Mouse (Mus musculus) ES-CJ7 (cell line): ENCODE results near the gene Mmp14.
A peak's percentile ranks its signal among the peaks of the same experiment; 100 is the strongest.

ENCODE experiments used
- DNase-seq: peaks from one replicate; pipeline ENCODE4 v3.0.0; 2011; ENCODE audit warnings: low read depth, low spot score

Mmp14 gene

DNA sequence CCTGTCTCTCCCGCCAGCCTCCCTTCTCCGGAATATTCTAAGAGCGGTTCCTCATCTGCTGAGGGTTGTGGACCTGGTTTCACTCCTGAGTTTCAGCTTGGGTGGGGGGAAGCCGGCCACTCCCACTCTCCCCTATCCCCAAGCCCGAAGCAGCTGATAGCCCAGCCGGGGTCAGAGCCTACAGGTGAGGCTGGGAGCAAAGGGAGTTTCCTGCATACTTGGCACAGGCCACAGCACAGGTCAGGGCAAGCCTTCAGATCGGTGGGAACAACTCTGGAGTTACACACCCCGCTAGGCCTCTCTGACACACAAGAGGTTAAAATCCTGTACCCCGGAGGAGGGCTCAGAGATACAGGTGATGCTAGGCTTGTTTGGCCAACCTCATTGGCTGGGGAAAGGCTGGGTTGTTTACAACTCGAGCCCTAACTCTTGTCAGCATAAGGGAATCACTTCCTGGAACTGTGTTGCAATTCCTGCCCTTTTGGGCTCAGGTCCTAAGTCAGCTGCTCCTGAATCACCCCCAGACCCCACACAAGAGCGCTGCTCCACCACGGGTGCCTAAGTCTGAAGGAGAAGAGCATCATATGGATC lies 2.6 kb downstream of the Mmp14 start:
- DNase-seq: no peak

DNA sequence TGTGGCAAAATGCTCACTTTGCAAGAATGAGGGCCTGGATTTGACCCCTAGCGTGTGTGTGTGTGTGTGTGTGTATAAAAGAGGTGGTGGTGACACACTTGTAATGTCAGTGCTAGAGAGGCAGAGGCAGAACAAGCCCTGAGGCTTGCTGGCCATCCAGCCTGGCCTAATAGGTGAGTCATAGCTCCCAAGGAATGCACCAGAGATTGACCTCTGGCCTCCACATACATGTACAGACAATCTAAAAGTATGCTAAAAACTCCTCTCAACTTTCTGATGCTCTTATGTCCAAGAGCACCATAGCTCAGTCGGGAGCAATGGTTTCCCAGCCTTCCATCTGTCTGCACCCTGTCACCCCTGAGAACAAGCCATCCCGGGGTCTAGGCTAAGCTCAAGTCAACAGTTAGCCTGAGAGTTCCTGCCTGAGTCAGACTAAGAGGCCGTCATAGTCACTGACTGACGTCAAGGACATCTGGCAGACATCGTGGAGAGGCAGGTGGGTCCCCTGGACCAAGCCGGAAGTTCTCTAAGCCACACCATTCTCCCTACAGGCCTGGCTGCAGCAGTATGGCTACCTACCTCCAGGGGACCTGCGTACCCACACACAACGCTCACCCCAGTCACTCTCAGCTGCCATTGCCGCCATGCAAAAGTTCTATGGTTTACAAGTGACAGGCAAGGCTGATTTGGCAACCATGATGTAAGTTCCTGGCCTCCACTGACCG lies 3.9 kb downstream of the Mmp14 start:
- no peak for DNase-seq

DNA sequence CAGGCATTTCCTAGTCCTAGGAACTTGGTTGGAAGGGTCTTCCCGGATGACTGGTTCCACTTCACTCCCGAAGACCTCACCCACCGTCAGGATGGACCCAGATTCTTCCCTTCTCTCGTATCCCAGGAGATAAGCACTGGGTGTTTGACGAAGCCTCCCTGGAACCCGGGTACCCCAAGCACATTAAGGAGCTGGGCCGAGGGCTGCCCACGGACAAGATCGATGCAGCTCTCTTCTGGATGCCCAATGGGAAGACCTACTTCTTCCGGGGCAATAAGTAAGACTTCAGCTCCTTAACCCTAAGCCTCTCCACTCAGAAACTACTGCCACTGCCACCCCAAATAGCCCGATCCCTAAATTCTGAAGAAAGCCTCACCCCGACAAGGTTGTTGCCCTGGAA lies 7.7 kb downstream of the Mmp14 start:
- DNase-seq: no peak

DNA sequence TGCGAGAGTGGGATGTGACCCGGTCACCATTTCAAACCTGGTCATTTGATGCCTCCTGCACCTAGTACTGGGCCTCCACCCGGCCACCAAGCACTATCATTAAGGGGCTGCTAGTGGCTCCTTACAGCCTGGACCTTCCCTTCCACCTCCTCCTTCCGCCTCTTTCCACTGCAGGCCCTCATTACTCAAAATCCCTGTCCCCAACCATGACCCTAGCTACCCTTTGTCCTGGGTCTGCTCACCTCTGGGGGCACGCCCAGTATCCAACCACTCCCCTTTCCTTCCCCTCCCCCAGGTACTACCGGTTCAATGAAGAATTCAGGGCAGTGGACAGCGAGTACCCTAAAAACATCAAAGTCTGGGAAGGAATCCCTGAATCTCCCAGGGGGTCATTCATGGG lies 8.2 kb downstream of the Mmp14 start:
- DNase-seq: no peak

DNA sequence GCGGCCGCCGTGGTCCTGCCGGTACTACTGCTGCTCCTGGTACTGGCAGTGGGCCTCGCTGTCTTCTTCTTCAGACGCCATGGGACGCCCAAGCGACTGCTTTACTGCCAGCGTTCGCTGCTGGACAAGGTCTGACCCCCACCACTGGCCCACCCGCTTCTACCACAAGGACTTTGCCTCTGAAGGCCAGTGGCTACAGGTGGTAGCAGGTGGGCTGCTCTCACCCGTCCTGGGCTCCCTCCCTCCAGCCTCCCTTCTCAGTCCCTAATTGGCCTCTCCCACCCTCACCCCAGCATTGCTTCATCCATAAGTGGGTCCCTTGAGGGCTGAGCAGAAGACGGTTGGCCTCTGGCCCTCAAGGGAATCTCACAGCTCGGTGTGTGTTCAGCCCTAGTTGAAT lies 9.1 kb downstream of the Mmp14 start:
- no peak for DNase-seq

DNA sequence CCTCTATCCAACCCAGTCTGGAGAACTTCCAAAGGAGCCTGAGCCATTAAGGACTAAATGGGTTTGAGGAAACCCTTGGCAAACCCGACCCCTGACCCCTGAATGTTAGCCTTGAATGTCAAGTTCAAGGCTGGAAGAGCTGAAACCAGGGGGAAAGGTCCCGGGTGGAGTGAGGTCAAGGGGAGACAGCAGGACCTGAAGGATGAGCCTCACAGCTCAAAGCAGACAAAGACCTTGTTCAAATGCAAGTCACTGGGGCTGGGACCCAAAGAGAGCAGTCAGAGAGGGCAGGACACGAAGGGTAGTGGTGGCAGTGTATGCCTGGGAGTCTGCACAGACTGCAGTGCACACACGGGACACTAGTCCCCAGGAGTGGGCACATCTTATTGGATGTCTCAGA lies 10.0 kb downstream of the Mmp14 start:
- DNase-seq: peak; percentile 77

DNA sequence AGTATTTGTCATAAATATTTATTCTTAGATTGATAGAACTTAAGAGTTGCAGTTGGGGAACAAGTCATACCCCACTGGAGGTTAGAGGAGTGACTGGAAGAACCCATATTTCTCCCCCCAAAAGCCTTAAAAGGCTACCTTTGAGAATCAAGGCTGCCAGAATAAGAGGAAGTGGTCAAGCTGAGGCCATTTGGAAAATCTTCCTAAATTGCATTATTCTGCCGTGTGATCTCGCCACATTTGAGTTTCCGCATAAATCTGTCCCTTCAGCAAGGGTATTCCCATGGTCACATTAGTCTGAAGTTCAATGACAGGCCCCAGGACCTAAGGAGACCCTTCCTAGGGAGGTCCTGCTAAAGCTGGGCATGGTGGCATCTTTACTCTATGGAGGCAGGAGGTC lies 11.1 kb downstream of the Mmp14 start:
- DNase-seq: no peak

DNA sequence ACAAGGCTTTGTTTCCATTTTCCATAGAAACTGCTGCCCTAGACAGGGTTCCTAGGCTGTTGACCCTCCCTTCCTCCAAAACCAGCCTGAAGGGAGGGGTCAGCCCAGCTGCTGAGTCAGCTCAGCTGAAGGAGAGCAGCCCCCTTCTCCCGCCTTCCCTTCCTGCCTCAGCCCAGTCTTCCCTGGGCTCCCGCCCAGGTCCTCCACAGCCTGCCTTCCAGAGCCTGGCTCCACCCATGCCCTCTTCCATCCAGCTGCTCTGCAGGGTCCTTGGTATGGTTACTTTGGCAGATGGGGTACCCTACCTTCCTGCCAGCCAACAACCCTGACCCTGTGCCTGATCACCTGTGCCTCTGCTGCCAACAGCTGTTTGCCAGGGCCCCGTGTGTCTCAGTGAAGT lies 11.8 kb downstream of the Mmp14 start:
- DNase-seq: no peak

DNA sequence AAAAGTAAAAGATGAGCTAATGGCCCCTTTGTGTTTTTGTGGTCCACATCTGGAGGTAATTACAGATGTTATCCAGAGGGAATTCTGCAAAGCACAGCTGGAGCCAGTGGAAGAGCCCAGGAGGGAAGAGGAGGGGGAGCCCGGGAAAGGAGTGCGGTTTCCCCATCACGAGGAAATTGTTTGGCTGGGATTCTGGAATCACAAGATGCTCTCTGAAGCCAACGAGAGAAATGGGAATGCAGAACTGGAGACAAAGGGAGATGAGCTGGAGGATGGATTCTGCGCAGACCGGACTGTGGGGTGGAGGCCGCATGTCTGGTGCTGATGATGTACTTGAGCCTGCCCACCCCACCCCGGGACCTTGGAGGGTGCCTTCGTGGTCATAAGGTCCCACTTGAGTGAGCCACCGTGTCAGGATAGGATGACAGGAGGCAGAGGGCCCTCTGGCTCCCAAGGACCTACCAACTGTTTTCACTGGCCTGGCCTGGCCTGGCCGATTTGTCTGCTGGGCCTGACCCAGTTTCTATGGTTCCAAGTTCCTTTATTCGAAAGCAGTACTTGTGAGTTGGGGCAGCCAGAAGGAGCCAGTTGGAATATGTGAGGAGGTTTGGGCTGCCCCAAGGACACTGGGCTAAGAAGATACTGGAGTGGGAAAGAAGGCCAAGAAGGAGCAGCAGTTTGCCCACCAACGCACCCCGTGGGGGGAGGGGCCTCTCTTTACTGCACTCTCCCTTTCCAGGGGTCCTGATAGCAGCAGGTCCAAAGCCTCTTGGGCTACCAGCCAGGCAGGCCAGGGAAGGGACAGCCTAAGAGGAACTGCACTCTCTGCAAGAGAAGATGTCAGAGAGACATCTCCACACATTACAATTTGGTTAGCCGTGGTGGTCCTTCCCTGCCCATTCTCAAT lies 12.6 kb downstream of the Mmp14 start:
- no peak for DNase-seq

DNA sequence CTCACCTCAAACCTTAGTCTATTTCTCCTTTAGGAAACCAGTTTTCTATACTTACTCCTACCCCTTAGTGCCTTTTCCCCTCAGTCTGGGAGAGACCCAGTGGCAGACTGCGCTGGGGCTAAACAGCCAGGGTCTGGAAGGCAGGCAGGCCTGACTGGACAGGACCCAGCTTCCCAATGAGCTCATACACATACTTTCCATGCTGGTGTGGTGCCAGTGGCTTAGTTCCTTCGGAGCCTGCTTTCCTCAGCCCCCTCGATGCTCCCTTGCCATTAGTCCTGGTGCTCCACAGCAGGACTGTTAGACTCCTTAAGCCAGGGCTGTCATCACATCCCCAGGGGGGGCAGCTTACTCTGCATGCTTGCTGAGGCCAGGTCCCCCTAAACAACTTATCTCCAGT lies 14.1 kb downstream of the Mmp14 start:
- no peak for DNase-seq

DNA sequence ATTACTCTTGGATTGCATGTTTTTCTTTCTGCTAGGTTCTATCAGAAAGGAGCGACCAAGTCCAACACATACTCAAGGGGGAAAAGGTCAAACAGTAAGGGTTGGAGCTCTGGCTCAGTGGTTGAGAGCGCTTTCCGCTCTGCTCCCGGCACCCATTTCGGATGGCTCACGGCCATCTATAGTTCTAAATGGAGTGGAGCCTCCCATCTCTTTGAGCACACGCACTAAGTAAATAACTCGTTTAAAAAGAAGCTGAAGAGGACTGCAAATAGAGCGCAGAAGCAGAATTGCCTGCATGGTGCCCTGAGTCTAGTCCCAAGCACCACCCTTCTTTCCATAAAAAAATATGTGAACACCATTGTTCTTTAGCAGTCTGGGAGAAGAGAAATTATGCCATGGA lies 22.2 kb downstream of the Mmp14 start:
- no peak for DNase-seq

DNA sequence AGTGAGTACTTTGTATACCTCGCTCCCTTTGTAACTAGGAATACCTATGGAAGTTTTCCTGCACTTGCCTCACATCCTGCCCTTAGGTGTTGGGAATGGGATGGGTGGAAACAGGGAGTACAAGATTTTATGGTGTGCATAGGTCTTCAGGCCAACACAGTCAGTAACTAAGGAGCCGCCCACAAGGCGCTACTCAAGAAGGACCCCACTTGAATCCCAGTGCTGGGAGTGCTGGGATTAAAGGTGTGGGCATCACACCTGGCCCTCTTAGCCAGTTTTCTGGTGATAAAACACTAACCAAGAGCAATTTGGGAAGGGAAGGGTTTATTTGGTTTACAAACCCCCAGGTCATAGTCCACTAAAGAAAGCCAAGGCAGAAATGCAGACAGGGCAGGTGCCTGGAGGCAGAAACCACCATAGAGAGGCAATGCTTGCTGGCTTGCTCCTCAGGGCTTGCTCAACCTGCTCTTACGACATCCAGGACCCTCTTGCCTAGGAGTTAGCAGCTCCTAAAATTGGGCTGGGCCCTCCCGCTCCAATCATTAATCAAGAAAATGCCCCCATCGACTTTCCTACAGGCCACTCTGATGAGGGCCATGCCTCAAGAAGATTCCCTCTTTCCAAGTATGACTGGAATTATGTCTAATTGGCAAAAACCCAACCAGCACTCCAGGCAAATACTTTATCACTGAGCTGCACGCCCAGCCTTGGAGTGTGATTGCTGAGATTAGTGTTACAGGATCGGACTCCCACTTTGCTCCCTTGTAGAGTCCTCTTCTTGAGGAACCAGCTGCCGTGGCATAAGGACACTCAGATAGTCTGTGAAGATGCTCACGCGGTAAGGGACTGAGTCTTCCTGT lies 23.5 kb downstream of the Mmp14 start:
- no peak for DNase-seq

DNA sequence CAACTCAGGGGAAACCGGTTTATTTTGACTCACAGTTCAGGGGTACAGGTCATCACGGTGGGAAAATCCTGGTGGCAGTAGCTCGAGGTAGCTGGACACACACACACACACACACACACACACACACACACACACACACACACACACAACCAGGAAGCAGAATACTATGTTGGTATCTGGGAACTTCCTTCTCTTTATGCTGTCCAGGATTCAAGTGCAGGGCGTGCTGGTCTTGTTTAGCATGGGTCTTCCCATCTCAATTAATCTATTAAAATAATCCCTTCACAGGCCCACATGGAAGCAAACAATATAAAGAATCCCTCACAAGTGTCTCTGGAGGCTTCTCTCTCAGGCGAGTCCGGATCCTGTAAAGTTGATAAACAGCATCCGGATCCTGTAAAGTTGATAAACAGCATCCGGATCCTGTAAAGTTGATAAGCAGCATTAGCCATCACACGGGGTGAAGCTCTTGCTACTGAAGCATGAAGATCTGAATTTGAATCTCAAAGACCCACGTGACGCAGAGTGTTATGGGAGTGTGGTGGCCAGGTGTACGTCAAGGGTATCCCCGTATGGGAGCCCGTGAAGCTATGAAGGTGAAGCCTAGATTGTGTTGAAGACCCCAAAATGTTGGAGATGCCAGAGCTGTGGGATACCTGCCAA lies 26.6 kb downstream of the Mmp14 start:
- DNase-seq: no peak

DNA sequence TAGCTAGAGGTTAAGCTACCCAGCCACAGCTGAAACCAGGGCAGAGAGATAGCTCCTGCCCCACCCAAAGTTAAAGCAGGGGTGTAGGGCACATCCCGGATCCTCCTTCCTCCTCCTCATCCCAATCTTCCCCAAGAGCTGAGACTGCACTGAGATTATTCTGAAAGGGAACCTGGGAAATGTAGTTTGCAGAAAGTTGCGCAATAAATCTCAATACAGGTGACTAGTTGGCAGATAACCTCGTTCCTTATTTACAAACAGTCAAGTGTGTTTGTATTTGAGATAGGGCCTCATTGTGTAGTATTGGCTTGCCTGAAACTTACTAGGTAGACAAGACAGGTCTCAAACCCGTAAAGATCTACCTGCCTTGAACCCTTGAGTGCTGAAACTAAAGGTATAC lies 30.7 kb downstream of the Mmp14 start:
- no peak for DNase-seq

DNA sequence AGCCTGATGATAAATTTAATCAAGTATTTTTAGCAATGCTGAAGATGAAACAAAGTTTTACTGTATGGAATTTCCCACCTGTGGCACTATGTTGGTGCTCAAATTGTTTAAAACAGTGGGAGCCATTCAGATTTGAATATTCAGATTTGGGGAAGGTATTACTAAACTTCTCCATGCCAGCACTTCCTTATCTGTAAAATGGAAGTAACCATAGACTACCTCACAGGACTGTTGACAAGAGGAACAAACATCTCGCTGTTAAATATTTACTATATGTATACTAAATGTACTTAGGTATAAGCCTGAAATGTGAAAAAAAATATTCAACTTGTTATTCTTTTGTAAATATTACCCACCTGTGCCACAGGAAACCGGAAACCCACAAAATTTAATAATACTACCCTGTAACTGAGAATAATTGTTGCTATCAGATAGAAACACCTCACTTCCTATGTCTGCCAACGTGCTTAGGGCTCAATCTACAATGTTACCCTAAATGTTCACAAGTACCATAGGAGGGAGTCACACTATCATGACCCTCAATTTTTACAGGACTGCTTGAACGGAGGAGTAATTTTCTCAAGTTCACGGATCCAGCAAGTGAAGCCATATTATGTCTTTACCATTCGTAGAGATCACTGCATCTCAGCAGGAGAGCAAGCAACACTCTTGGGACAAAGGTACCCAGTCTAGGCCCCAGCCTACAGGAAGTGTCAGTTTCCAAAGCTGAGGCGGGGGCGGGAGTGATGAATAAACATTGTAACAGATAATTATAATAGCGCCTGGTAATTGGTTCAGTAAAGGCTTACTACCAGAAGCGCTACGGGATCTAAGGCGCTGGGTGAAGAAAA lies 31.9 kb downstream of the Mmp14 start:
- DNase-seq: no peak

DNA sequence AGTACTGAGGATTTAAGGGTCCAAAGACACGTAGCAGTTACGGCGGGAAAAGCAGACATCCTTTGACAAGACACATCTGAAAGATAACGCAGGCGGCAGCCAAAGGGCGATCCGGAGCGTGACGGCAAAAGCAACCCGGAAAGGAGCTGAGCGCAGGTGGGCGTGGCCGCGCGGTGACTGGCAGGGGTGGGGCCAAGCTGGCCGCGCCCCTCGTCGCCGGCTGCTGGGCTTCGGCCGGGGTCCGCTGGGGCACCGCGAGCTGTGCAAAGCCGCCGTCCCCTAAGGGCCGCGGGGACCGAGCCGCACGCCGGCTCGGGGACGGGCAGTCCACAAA lies 32.5 kb downstream of the Mmp14 start, which contains the start of gene Lrp10:
TSS of gene Lrp10 (plus strand) at position 179 of the 334 bp plus-strand sequence.
- peak; percentile 89 for DNase-seq

DNA sequence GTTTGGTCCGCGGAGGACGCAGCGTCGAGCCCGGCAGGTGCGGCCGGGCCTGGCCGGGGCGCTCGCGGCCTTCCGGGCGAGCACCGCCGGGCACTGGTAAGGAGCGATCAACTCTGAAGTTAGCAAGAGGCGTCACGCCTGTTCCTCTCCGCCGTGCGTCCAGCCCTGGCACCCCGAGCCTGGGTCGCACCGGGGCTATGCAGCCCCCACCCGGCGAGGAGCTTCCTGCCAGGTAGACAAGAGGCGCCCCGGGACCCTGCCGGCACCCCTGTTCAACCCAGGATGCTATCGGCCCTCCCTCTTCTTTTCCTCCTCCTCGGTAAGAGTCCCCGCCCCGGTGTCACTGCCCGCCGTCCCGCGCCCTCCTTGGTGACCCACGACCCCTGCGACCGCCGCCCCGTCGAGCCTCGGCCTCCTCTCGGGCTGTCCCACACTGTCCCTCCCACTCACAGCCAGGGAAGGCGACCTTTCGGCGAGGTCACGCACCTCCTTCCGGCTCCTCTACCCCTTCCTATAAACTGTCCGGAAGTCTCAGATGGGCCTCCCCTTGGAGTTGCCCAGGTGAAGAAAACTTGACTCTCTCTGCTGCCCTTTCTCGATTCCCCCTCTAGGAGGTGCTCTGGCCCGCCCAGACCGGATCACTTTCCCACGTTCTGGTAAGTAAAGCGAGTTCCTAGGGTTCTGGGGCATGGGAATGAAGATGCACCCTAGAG lies 33.0 kb downstream of the Mmp14 start:
- DNase-seq: peak; percentile 93

DNA sequence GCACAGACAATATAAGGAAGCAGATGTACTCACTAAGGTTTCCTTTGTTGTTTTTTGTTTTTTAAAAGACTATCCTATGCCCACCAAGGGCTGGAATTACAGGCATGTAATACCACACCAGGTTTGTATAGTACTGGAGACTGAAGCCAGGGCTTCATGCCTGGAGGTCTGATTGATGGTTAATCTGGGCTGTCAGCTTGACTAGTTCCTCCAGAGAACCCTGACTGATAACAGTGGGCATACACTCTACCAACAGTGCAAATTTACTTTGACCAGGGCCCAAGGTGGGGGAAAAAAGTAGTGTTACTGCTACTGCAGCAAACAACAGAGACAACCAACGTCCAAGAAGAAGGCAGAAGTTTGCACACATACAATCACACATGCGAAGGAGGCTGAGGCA lies 40.1 kb downstream of the Mmp14 start:
- DNase-seq: no peak

DNA sequence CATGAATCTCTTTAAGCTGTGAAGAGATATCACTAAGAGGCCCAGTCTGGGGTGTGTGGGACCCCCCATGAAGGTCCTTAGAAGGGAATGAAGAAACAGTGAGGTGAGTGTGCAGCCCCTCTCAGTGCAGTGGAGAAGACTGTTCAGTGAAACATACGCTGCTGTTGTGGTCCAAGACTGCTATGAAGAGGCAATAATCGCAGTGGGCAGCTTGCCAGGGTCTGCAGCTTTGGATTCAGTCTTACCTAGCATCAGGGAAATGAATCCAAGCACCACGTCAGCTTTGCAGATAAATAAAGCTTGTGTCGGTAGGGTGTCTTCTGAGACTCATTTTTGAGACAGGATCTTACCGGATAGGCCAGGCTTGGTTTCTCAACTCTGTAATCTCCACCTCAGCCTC lies 41.3 kb downstream of the Mmp14 start:
- DNase-seq: no peak

DNA sequence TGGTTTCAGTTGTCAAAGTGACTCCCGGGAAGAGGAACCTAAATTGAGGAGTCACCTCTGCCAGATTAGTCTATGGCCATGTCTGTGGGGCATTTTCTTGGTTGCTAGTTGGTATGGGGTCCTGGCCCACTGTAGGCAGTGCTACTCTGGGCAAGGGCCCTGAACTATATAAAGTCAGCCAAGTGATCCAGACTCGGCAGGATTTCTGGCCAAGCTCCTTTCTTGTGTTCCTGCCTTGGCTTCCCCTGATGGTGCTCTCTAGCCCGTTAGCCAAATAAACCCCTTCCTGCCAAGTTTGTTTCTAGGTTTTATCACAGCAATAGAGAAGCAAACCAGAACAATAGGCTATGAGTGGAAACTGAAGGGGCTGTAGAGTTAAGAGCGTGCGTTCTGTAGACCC lies 43.3 kb downstream of the Mmp14 start:
- no peak for DNase-seq
